Mouse (Mus musculus) c-Kit-positive CD71-negative TER-119-negative erythroid progenitor cells, embryonic 14.5 days (primary cell): ENCODE data around the gene Tenm2.

Experiments used
- DNase-seq: peaks from one replicate; pipeline ENCODE4 v3.0.0-alpha.2; 2013; ENCODE audit warnings: low read depth

Tenm2 gene

DNA sequence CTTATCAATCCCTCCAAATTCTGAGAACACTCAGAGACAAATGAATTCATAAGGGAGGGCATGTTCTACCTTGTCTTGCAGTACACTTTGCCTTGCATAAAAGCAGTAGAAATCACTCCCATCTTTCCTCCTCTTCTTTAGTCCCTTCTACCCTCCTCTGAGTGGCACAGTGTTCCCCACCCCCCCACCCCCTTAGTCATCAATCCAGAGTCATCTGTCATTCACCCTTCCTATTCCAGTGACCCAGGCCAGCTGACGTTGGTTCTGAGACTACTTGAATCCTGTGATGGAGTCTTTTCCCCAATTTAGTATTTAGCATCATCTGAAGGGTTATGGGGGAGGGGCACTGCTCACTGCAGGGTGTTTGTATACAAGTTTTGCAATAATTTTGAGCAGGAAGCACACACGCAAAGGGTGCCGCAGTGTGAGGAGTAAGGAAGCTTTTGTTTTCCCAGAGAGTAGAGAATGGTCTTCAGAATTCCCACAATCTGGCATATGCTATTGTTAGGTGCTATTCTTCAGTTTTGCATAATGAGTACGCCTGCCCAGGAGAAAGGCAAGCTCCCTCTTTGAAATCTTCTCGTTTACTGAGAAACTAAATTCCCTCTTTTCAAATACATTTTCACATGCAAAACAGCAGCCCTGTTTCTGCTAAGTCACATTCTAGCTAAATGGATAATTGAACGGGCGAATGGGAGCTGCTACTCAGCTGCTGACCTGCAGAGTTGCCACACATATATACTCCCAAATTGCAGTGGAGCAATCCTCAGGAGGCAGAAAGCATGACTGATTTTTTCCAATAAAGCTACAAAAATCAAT lies 1115.0 kb downstream of the Tenm2 start:
- DNase-seq, result no peak

DNA sequence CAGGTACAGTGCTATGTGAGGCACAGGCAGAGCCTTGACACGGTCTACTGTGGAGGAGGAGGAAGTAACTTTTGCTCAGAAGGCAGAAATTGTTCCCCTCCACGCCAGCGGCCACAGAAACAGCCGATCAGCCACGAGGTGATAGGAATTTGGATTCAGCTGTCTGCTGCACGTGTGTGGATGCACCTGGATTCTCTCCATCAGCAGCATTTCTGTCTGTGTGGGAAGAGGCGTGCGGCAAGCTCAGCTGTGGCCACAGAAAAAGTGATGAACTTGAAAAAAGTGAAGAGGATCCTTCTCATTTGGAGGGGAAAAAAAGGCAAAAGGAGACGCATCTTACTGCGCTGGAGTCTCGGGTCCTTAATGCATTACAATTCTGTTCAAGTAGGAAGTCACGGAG lies 1122.4 kb downstream of the Tenm2 start:
- no peak for DNase-seq

DNA sequence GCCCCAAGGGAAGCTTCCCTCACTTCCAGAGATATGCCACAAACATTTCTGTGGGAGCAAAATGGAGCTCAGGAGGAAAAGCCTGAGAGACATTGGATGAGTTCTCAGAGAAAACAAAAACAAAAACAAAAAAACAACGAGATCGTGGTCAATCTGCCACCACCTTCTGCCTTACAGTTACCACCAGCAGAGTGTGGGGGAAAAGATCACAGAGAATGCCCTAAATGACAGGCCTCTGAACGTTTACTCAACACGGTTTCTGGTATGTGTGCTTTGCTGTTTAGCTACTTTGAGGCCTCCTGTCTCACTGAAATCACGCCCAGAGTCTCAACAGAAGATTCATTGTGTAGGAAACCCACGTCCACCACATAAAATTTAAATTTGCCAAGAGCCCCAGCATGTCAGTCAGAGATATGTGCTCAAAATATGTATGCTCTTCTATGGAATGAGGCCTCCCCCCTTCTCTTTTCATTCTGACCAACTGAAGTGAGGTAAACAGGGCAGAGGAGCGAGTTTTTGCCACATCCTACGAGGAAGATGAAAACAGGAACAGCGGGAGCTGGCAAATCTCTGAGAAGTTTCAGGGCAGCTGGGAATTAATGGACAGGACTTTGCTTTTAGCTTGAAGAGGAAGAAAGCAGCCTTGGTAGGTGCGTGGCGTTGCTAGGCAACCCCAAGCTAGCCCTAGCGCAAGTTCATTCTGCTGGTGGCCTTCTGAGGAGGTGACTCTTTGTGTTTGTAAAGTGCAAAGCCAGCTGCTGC lies 1126.6 kb downstream of the Tenm2 start:
- DNase-seq, result no peak

DNA sequence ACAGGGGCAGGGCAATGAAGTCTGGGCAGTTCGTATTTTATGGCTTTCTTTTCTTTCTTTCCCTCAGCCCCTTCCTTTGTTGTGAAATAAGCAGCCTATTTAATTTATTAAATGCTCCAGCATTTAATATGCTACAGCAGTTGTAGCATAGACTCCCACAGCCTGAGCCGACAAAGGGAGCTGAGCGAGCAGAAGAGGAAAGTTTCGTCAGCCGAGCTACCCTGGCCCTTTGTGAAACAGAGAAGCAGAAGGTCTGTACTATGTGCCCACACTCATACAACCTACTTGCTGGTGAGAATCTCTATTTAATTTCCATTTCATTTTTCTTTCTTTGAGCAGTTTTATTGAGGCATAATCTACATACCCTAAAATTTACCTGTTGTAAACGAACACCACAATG lies 1127.9 kb downstream of the Tenm2 start:
- DNase-seq, result no peak

DNA sequence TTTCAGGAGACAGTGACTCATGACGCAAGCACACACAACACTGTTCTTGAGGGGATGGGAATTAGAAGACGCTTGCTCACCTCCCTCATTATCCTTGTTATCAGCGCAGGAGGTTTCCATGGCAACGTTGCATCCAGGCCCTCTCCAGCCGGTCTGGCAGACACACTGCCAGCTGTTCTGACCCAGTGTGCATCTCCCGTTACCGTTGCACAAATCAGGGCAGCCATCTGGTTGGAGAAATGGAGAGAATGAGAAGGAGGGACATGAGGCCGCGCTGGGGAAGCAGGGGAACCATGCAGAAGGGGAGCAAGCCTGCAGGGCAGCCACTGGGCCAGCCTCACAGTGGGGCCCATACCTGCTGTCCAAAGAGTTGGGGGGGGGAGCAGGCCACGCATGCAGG lies 1129.1 kb downstream of the Tenm2 start:
- no peak for DNase-seq

DNA sequence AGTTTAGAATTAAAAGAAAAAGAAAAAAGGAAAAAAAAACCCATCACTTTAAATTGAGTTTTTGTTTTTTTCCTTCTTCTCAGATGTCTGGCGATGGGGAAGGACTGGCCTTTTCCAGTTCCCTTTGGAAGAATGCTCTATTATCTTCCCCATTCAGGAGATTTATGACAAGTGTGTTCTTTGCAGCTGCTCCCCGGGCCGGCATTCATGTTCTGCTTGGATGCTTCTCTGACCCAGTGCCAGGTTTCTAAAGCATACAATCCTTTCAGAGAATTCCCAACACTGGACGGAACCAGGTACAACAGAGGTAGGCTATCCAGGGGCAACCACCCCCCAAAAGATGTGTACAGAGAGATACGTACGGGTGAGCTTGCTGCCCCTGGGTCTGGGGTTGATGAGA lies 1132.2 kb downstream of the Tenm2 start:
- DNase-seq, result no peak

DNA sequence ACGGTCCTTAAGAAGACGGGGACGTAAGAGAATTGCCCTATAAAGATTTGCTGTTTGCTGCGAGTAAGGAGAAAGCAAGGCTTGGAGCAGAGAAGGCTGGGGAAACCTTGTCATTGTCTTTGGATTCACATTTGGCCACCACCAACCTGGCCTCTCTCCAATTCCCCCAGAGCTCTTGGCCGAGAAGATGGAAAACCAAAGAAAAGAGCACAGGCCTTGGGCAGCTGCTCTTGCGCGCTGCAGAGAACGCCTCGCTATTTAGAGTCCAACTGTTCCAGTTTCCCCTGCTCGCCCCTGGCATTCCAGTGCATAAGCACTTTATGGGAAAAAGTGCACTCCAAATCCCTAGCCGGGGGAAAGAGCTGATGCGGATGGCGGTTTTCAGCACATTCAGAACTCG lies 1139.5 kb downstream of the Tenm2 start:
- no peak for DNase-seq

DNA sequence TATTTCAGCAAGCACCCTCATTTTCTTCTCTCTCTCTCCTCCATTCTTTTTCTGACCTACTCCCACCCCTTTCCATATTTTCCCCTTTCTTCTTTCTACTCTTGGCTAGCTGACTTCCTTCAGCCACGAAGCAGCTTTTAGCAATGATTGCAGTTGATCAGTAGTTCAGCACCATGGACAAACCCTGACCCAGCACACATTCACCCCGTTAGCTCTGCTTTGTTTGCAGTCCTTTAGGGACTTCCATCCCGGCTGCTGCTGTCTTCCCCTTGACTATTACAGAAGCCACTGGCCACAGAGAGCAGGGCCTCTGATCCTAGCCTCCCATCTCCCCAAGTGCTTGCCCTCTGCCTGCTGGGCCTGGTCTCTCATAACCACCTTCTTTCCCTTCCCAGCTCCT lies 1145.6 kb downstream of the Tenm2 start:
- DNase-seq, result no peak

DNA sequence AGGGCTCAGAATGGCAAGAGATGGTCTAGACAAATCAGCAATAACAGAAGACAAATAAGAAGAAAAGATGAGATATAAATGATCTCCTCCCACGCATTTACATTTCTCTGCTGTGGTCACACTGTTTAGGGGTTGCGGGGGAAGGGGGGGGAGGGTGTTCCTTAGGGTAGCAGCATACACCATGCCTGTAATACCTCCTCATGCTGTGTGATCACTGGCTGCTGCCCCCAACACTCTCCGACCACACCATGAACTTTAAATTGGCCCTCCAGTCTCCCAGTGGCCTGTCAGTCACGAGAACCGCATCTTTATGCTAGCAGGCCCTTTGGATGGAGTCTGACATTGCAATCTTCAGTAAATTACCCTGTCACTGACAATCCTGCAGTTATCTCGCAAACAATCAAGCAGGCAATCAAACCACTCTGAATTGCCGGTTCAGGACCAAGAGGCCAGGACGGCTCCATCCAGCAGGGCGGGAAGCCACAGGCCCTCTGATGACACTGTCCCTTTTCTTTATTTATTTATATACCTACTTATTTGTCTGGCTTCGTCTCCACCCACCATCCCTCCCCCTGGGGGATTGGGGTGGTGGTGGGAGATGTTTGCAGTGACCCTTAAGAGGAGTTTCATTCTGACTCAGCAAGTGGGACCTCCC lies 1154.2 kb downstream of the Tenm2 start:
- DNase-seq, result no peak

DNA sequence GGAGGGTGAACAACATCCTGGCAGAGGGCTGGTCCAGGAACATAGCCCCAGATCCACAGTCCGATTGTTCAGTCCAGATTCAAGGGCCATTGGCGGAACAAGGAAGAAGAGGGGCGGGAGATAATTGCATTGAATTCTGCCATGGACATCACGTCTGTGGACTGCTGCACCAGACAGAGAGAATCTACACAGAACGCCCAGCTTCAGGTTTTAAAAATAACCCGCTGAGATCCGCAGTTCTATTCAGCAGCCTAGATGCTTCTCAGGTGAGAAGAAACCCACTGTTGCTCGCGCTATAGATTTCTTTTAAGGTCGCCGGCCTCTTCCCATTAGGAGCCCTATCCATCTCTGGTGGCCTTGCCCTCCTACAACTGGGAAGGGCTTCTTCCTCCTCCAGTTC lies 1155.0 kb downstream of the Tenm2 start:
- no peak for DNase-seq

DNA sequence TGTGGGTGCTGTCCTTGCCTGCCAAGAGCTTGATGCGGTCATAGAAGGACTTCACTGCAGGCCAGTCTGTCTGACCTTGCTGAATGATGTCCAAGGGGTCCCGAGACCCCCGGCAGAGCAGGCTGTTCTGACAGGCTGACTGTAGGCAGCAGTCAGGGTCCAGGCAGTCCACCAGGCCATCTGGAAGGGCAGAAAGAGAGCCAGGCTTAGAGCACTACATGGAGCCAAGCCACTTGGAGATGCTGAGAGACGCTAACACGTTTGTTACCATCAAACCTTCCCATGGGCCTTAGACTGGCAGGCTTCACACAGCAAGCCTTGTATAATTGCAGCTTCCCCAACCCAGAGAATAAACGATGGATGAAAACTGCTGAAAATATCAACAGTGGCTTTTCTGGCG lies 1157.4 kb downstream of the Tenm2 start:
- DNase-seq, result no peak

DNA sequence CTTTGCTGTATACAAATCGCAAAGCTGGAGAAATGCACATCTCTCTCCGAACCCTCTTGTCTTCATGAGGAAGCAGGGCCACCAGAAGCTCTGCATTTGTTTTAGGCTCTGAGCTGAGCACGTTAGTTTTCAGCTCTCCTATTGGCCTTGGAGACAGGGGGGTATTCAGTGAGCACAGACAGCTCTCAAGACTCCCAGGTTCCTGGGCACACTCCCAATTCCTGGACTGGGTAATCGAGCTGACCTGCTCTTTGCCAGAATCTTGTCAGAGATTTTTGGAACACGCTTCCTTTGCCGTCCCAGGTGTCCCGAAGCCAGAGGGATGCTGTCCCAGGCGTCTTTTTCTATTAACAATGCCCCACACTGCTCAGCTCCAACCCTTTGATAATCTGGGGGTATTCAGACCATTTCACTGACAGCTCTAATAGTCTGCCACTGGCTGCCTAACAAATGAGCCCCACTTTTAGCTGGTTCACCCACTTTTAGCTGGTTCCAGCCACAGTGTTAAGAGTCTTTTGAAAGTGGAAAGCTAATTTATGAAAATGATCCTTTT lies 1161.7 kb downstream of the Tenm2 start:
- DNase-seq, result no peak

DNA sequence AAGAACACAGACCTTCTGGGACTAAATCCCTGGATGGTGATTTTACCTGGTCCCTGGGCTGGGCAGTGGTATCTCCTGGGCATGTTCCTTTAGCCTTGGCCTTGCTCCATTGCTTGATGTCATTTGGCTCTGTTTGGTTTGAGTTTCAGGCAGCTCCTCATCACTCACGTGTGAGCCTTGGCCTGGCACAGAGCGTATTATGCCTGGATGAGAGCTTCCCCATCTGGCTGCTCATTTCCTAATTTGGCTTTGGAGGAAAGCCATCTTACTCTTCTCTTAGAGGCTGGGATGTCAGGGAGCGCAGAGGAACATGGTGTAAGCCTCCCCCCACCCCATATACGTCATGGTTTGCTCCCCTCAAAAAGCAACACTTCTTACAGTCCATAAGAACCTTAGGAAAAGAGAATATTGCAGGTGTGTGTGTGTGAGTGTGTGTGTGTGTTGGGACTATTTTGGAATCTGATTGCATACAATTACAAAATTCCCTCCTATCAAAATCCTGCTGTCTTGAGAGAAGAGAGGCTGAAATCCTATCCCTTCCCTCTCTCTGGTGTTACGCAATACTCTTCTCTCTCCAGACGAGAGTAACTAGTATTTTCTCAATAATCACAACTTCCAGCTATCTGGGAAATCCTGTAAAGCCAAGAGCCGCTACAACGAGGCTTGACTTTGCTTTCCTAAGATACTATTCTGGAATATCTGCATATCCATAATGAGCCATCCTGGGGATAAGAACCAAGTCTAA lies 1162.5 kb downstream of the Tenm2 start:
- no peak for DNase-seq

DNA sequence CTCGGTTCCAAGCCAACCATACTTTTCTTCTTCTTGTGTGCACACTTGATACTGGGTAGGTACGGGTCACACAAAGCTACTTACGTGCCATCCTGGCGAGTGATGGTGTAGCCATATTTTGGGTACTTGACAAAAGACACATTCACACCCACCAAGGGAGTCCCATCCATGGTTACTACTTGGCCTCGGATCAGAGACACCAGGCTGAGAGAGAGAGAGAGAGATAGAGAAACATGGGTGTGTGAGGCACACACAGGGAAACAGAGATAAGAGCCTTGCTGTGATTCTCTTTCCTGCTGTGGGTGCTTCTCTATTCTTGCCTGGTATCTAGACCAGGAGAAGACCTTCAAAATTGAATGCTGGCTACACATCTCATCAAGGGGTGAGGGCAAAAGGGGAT lies 1163.1 kb downstream of the Tenm2 start:
- no peak for DNase-seq

DNA sequence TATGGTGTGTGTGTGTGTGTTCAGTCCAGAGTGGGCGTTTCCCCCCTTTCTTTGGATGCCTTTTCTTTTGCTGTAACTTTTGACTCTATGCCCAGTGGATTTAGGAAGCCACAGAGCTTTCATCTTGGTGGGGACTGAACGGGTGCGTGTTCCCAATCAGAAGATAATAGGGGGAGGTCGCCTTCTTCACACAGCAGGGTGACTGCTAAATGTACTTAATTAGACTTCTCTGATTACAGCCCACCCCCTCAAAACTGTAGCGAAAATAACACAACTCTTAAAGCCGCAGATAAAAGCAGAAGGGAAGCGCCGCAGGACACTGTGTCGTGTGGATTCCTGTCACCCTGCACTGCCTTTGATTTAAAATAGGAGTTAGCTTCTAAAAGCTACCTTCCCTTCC lies 1163.7 kb downstream of the Tenm2 start:
- DNase-seq, result no peak

DNA sequence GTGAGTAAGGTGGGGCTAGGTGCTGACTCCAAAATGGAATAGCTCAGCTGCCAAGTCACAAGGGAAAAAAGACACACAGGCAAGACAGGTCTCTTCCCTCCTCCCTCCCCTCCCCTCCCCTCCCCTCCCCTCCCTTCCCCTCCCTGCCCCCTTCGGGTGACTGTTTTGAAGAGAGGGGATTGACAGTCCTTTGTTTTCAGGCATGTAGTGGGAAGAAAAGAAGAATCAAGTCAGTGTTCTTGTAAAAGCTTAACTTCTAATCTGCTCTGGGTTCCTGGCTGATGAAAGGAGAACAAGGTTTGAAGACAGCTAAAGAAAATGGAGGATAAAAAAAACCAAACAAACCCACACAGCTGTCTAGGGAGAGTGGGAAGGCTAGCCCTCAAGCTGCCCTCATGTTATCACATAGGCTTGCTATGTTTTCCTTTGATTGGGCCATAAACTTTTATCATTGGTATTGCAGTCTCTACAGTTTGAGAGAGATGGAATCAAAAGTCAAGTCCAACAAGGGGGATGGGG lies 1176.4 kb downstream of the Tenm2 start:
- no peak for DNase-seq

DNA sequence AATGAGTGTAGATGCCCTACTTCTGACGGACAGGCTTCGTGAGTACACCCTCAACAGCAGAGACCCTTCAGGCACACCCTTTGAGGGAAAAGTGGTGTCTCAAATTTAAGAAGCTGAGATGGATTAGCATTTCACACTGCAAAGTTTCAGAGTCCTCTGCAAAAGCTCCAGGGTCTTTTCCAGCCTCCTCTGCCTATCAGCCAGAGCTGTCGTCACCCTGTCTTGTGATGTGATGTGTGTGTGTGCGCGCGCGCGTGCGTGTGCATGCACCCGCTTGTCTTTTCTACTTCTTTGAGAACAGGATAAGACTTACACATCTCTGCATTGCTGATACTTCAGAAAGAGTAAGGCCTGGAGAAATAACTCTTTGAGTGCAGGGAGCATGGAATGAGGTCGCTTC lies 1179.2 kb downstream of the Tenm2 start:
- DNase-seq, result no peak

DNA sequence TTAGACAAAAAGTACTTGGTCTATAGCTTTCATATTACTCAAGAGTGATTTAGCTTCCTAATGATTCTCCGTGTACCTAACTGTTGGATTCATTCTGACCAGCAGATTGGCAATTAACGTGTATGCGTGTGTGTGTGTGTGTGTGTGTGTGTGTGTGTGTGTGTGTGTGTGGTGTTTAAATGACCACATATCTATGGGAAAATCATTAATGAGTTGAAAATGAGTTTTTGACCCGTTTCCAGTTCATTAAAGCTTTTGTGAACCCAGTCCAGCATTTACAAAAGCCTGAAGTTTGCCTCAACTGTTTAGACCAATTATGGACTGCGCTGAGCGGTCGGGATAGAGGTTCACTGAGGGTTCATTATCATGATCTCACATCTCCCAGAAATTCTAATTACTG lies 1181.4 kb downstream of the Tenm2 start:
- DNase-seq, result no peak

DNA sequence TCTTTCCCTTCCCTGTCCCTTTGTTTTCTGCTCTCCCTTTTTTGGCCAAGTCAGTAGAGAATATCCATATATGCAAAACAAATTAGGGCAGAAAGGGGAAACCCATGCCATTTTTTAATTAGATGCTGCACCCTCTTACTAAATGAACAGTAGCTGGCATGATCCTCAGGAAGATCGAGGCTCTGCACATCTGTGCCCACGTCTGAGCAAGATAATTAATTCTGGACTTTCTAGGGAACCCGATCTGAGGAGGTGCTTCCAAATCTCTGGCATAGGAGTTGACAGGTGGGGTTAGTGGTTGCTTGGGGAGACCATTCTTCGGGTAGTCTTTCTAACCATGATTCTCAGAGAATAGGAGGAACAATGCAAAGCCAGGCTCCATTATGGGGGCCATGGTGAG lies 1182.3 kb downstream of the Tenm2 start:
- DNase-seq, result no peak

DNA sequence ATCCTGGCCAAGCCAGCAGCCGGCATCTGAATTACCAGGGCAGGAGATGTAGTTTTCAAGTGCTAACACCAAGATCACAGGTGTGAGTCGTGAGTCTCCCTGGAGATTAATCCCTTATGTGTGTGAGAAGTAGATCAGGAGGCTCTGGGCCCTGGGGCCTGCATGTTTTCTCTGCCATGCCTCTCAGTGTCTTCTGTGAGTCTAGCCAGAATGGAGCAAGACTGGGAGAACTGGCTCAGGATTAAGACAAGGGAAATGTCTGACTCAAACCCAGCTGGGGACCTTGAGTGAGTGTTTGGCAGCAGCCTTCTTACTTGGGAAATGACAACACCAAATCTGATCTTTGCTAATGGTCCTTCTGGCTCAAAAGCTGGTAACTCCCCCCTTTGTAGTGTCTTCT lies 1183.2 kb downstream of the Tenm2 start:
- no peak for DNase-seq

DNA sequence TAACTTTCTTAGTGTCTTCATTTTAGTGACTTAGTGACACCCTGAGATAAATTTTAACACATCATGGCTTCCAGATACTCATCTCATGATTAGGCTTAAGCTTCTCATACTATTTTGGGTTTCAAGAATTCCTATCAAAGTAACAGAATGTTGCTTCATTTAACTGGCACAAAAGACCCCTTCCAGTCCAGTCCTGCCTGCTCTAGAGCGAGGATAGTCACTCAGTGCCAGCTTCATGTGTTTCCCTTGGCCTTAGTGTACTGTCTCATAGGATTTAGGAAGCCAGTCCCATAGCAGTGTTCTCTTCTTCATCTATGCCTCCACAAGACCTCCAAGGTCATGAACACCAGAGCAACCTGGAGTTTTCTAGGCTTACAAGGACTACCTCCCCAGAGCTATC lies 1183.7 kb downstream of the Tenm2 start:
- no peak for DNase-seq

DNA sequence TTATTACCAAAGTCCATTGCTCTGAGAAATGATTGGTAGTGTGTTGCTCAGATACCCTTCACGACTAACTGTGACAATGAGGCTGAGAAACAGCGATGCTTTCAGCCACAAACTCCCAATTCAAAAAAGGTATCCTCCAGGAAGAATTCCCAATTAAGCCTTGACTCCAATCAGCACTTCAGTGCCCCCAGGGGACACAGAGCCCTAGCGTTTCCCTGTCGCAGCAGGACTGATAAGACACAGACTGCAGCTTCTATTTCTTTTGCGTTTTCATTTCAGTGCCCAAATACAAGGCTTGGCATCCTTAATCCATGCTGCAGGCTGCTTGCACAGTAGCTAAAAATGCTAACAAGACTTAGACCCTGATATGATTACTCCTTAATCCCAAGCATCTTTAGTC lies 1186.2 kb downstream of the Tenm2 start:
- DNase-seq, result no peak
